Mouse (Mus musculus): ENCODE measurements around the gene Gatad1. TPM values are rescaled to one million over a fixed set of nuclear protein-coding genes. Genes with fewer than 3 reads are reported as not detected.
"Not testable (repeated sequence)": the region's sequence is repeated elsewhere in the genome, so short reads cannot be mapped to it uniquely, and the experiment has no call there.

The Gatad1 gene
- polyA plus RNA-seq, 1 experiment from 2014 or later = 62.9 TPM

DNA sequence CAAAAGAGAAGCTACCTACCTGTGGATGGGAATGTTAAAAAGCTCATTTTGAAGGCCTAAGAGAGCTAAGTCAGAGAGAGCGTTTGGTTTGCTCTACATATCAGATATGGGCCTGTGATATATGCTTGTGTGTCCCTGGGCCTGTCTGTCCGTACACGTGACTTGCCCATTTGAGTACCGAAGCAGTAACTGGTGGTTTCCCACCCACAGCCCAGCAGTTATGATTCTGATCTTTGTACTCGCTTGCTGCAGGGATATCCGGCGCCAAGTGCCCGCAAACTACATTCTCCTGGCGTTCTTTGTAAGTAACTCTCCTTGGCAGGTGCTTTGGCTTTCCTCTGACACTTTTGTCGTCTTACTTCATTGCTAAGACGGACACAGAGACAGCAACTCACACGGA is 9.6 kb upstream of the Gatad1 start:
- no peak overlapping the region for H3K4me2 ChIP-seq (ENCODE audit: low read length)
- no peaks in the 10 kb centered on the region for H3K4me1 ChIP-seq (ENCODE audit: control insufficient read depth, insufficient read depth, low read length)
- no peaks in the 10 kb centered on the region for H3K9me3 ChIP-seq (replicated peaks; ENCODE audit: control insufficient read depth, low read length, poor library complexity, severe bottlenecking)
- H3K27ac ChIP-seq (ENCODE audit: low read length) = no peak overlapping the region
- H3K36me3 ChIP-seq (ENCODE audit: control insufficient read depth, insufficient read depth, low read length) = no peaks in the 10 kb centered on the region
- H3K9ac ChIP-seq (ENCODE audit: low read depth, low read length) = no peak overlapping the region
- no peak for ATAC-seq
- H3K4me3 ChIP-seq (ENCODE audit: low read depth, low read length) = no peak overlapping the region
- H3K27me3 ChIP-seq (ENCODE audit: control insufficient read depth, insufficient read depth, low read depth, low read length) = no peaks in the 10 kb centered on the region
- WGBS = 87% methylated on average over 12 of the region's 12 CpGs

DNA sequence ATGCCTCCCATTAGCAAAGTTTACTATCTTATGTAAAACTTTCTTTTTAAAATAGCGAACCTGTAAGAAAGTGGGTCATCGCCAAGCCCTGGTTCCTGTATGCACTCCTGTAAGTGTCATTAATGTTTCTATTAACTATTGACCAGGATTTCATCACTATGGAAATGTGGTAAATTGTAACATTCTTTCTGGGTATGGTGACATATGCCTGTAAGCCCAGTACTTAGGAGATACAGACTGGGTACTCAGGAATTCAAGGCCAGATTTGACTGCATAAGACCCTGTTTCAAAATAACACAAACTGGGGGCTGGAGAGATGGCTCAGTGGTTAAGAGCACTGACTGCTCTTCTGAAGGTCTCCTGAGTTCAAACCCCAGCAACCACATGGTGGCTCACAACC is 8.2 kb upstream of the Gatad1 start:
- no peaks in the 10 kb centered on the region for H3K27me3 ChIP-seq (ENCODE audit: control insufficient read depth, insufficient read depth, low read depth, low read length)
- H3K9me3 ChIP-seq (replicated peaks; ENCODE audit: control insufficient read depth, low read length, poor library complexity, severe bottlenecking) = no peaks in the 10 kb centered on the region
- ATAC-seq = no peak
- H3K4me3 ChIP-seq (ENCODE audit: low read depth, low read length) = no peak overlapping the region
- H3K4me2 ChIP-seq (ENCODE audit: low read length) = no peak overlapping the region
- WGBS = 92% methylated on average over 2 of the region's 2 CpGs
- H3K4me1 ChIP-seq (ENCODE audit: control insufficient read depth, insufficient read depth, low read length) = no peaks in the 10 kb centered on the region
- no peaks in the 10 kb centered on the region for H3K36me3 ChIP-seq (ENCODE audit: control insufficient read depth, insufficient read depth, low read length)
- no peak overlapping the region for H3K9ac ChIP-seq (ENCODE audit: low read depth, low read length)
- no peak overlapping the region for H3K27ac ChIP-seq (ENCODE audit: low read length)

DNA sequence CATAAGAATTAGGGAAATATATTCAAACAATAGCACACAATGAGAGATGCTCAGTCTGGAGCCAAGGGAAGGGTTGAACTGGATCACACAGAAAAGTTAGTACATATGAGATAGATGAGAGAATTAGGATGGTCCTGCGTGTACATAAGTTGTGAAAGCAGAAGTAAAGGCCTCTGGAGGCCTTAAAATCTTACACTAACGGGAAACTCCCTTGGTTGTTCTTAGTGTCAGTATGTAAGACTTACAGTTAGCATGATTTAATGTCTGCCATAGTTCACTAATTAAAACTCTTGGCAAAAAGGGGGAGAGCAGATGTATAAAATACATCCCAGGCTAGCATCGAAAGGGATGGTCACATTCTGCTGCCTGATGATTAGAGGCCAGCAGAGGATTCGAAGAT is 3.2 kb downstream of the Gatad1 start:
- no peak overlapping the region for H3K4me2 ChIP-seq (ENCODE audit: low read length)
- H3K9me3 ChIP-seq (replicated peaks; ENCODE audit: control insufficient read depth, low read length, poor library complexity, severe bottlenecking) = no peaks in the 10 kb centered on the region; the same call in 1 of the 2 replicates
- no peak for ATAC-seq
- no peaks in the 10 kb centered on the region for H3K4me1 ChIP-seq (ENCODE audit: control insufficient read depth, insufficient read depth, low read length)
- no peak overlapping the region for H3K4me3 ChIP-seq (ENCODE audit: low read depth, low read length)
- no peak overlapping the region for H3K27ac ChIP-seq (ENCODE audit: low read length)
- H3K9ac ChIP-seq (ENCODE audit: low read depth, low read length) = no peak overlapping the region
- 90% methylated on average over 4 of the region's 4 CpGs for WGBS
- H3K36me3 ChIP-seq (ENCODE audit: control insufficient read depth, insufficient read depth, low read length) = no peaks in the 10 kb centered on the region
- no peaks in the 10 kb centered on the region for H3K27me3 ChIP-seq (ENCODE audit: control insufficient read depth, insufficient read depth, low read depth, low read length)

DNA sequence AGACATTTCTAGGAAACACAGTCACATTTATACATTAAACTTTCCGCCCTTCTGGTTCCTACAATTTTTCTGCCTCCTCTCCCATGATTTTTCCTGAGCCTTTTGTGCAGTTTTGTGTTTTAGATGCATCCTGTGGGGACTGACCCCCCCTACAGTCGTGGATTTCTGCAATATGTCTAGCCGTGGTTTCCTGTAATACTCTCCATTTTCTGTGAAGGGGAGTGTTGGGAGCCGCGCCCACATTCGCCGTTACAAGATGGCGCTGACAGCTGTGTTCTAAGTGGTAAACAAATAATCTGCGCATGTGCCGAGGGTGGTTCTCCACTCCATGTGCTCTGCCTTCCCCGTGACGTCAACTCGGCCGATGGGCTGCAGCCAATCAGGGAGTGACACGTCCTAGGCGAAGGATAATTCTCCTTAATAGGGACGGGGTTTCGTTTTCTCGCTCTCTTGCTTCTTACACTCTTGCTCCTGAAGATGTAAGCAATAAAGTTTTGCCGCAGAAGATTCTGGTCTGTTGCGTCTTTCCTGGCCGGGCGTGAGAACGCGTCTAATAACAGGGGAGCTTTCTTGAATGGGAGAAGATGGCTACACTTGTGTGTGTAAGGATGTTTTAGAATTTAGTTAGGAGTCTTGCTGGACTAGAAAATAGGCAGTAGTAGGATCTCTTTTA is 3.9 kb downstream of the Gatad1 start:
- H3K4me2 ChIP-seq (ENCODE audit: low read length); H3K9me3 ChIP-seq (replicated peaks; ENCODE audit: control insufficient read depth, low read length, poor library complexity, severe bottlenecking); H3K9ac ChIP-seq (ENCODE audit: low read depth, low read length); H3K4me1 ChIP-seq (ENCODE audit: control insufficient read depth, insufficient read depth, low read length); H3K36me3 ChIP-seq (ENCODE audit: control insufficient read depth, insufficient read depth, low read length); ATAC-seq; H3K27ac ChIP-seq (ENCODE audit: low read length); H3K4me3 ChIP-seq (ENCODE audit: low read depth, low read length); H3K27me3 ChIP-seq (ENCODE audit: control insufficient read depth, insufficient read depth, low read depth, low read length): not testable (repeated sequence)
- 96% methylated on average over 14 of the region's 25 CpGs for WGBS

DNA sequence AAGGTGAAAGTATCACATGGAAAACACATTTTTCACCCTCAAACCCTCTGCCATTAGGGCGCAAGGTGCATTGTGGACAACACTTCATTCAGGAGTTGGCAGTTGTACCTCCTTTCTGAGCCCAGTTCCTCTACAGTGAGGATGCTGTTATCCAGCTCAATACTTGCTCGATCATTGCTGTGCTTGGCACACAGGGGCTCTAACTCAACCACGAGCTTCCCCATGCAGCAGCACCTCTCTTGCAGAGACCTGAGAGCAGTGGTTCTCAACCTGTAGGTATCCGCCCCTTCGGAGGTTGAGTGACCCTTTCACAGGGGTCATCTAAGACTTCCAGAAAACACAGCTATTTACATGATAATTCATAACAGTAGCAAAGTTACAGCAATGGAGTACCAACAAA is 5.4 kb downstream of the Gatad1 start:
- no peak for ATAC-seq
- no peaks in the 10 kb centered on the region for H3K9me3 ChIP-seq (replicated peaks; ENCODE audit: control insufficient read depth, low read length, poor library complexity, severe bottlenecking)
- H3K27me3 ChIP-seq (ENCODE audit: control insufficient read depth, insufficient read depth, low read depth, low read length) = no peaks in the 10 kb centered on the region
- H3K36me3 ChIP-seq (ENCODE audit: control insufficient read depth, insufficient read depth, low read length) = no peaks in the 10 kb centered on the region
- peaks cover under 1% of the 10 kb centered on the region for H3K4me1 ChIP-seq (ENCODE audit: control insufficient read depth, insufficient read depth, low read length)
- 85% methylated on average over 5 of the region's 5 CpGs for WGBS
- H3K4me2 ChIP-seq (ENCODE audit: low read length) = no peak overlapping the region
- no peak overlapping the region for H3K4me3 ChIP-seq (ENCODE audit: low read depth, low read length)
- H3K9ac ChIP-seq (ENCODE audit: low read depth, low read length) = no peak overlapping the region
- H3K27ac ChIP-seq (ENCODE audit: low read length) = no peak overlapping the region

DNA sequence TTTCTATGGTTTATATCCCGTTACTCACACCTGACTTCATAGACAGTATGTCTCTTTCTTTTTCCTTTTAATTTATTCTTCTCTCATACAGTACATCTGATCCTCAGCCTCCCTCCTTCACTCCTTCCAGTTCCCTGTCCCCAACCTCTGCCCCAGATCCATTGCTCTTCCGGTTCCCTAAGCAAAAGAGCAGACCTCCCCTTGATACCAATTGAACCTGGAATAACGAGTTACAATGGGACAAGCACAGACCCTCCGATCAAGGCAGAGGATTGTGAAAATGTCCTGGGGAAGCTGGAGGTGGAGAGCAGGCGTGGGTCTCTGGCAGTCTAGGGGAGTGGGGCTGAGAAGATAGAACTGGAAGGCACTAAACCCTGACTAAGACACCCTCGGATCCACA is 6.1 kb downstream of the Gatad1 start, which contains the start of gene Tmbim7:
Gene Tmbim7 (plus strand): TSS at position 301 of the 400 bp plus-strand sequence.
- Histone ChIP-seq H3K4me2 (ENCODE audit: low read length) (no peak within 1 kb of the TSS), H3K9me3 (replicated peaks; ENCODE audit: control insufficient read depth, low read length, poor library complexity, severe bottlenecking) (no peaks in the 10 kb centered on the region), H3K4me3 (ENCODE audit: low read depth, low read length) (no peak within 1 kb of the TSS), H3K27me3 (ENCODE audit: control insufficient read depth, insufficient read depth, low read depth, low read length) (no peaks in the 10 kb centered on the region), H3K27ac (ENCODE audit: low read length) (no peak within 1 kb of the TSS), H3K4me1 (ENCODE audit: control insufficient read depth, insufficient read depth, low read length) (peaks cover 6% of the 10 kb centered on the region), H3K36me3 (ENCODE audit: control insufficient read depth, insufficient read depth, low read length) (no peaks in the 10 kb centered on the region), H3K9ac (ENCODE audit: low read depth, low read length) (no peak within 1 kb of the TSS)
- ATAC-seq = no peak
- 72% methylated on average over 6 of the region's 6 CpGs for WGBS

DNA sequence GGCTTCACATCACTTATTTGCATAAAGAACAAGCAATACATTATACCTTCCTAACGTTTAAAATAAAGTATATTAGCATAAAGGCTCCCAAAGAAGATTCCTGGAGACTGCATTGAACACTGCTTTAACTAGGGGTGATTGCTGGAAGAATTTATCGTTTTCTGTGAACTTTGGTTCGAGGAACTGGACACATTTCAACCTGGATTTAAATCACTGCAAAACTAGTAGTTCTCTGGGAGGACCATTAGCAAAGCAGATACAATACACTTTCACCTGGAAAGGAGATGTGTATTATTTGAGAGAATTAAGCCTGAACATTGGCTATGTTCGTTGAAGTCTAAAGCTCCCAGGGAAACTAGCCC is 8.2 kb downstream of the Gatad1 start:
- H3K36me3 ChIP-seq (ENCODE audit: control insufficient read depth, insufficient read depth, low read length) = peaks cover 3% of the 10 kb centered on the region; the same call in 1 of the 2 replicates
- H3K4me2 ChIP-seq (ENCODE audit: low read length) = no peak overlapping the region
- no peak for ATAC-seq
- no peak overlapping the region for H3K9ac ChIP-seq (ENCODE audit: low read depth, low read length)
- H3K9me3 ChIP-seq (replicated peaks; ENCODE audit: control insufficient read depth, low read length, poor library complexity, severe bottlenecking) = no peaks in the 10 kb centered on the region
- H3K27me3 ChIP-seq (ENCODE audit: control insufficient read depth, insufficient read depth, low read depth, low read length) = no peaks in the 10 kb centered on the region
- peaks cover 12% of the 10 kb centered on the region for H3K4me1 ChIP-seq (ENCODE audit: control insufficient read depth, insufficient read depth, low read length)
- H3K27ac ChIP-seq (ENCODE audit: low read length) = no peak overlapping the region
- H3K4me3 ChIP-seq (ENCODE audit: low read depth, low read length) = no peak overlapping the region
- WGBS = 71% methylated on average over 4 of the region's 4 CpGs

DNA sequence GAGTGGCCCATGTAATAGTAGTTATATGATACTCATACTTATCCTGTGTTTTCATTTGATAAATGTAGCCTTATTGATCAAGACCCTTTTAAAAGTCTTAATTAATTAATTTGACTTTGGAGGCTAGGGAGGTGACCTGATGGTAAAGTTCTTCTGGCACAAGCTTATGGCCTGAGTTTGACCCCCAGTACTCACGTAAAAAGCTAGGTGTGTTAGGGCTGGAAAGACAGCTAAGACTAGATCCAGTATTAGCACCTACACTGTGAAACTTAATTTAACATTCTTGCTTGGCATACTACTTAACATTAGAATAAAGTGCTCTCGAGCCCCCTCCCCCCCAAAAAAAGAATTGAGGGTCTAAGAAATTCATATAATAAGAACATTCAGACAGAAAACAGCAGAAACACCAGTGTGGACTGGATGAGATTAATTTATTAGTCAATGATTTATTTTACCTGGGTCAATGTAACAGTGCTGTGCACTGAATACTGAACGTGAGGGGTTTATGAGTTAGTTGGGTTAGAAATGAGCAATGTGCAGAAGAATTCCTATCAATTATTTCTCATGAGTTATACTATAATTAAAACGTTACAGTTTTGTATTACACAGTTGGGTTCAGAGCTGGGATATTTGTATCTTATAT is 8.7 kb downstream of the Gatad1 start:
- Histone ChIP-seq H3K4me1 (ENCODE audit: control insufficient read depth, insufficient read depth, low read length) (peaks cover 12% of the 10 kb centered on the region), H3K4me3 (ENCODE audit: low read depth, low read length) (peak overlapping the region; percentile 98; the same call in 1 of the 2 replicates), H3K27ac (ENCODE audit: low read length) (no peak overlapping the region), H3K36me3 (ENCODE audit: control insufficient read depth, insufficient read depth, low read length) (peaks cover 4% of the 10 kb centered on the region), H3K9me3 (replicated peaks; ENCODE audit: control insufficient read depth, low read length, poor library complexity, severe bottlenecking) (no peaks in the 10 kb centered on the region), H3K27me3 (ENCODE audit: control insufficient read depth, insufficient read depth, low read depth, low read length) (no peaks in the 10 kb centered on the region), H3K4me2 (ENCODE audit: low read length) (peak overlapping the region; percentile 58), H3K9ac (ENCODE audit: low read depth, low read length) (no peak overlapping the region)
- peak; percentile 47 for ATAC-seq
- 52% methylated on average over 4 of the region's 4 CpGs for WGBS

DNA sequence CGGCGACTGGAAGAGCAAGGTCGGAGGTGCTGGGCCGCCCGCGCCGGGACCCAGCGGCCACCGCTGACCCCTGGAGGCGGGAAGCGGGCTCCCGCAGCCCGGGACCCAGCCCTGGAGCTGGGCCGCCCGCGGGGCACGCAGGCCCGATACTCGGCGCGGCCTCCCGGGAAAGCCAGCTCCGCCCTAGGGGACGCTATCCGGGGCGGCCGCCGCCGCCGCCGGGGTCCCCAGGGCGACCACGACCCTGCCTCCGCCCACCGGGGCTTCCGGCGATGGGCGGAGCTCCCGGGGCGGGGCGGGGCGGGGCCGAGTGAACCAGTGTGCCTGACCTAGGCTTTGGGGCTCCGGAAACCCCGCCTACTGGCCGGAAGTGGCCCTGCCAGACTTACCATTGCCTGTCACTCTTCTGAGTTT is 9.3 kb downstream of the Gatad1 start:
- 0% methylated on average over 20 of the region's 46 CpGs for whole genome bisulfite sequencing
- Histone ChIP-seq H3K9ac (ENCODE audit: low read depth, low read length) (peak overlapping the region; percentile 95), H3K27me3 (ENCODE audit: control insufficient read depth, insufficient read depth, low read depth, low read length) (no peaks in the 10 kb centered on the region)

More for the DNA sequence above, 9.3 kb downstream of the Gatad1 start:
- peak; percentile 95 for ATAC-seq
- Histone ChIP-seq H3K36me3 (ENCODE audit: control insufficient read depth, insufficient read depth, low read length) (peaks cover 6% of the 10 kb centered on the region), H3K9me3 (replicated peaks; ENCODE audit: control insufficient read depth, low read length, poor library complexity, severe bottlenecking) (no peaks in the 10 kb centered on the region), H3K4me2 (ENCODE audit: low read length) (peak overlapping the region; percentile 58), H3K4me3 (ENCODE audit: low read depth, low read length) (peak overlapping the region; percentile 98), H3K27ac (ENCODE audit: low read length) (peak overlapping the region; percentile 89), H3K4me1 (ENCODE audit: control insufficient read depth, insufficient read depth, low read length) (peaks cover 12% of the 10 kb centered on the region)

Measured in midbrain, embryonic 16.5 days (tissue).